Mouse (Mus musculus) large intestine, adult 2 months (tissue): ENCODE results near the gene Znrf2. TPM values are rescaled to one million over a fixed set of nuclear protein-coding genes. Genes with fewer than 3 reads are reported as not detected.

Experiments used
- DNase-seq: peaks from one replicate; pipeline ENCODE4 v3.0.0-alpha.2; 2012; ENCODE audit warnings: low read depth, low spot score
- WGBS: fragments of 180-500 bp; shearing (Covaris S2); methylation state at CpG from one replicate; pipeline ENCODE4 v1.1.7; 2018; 5-methylcytosine and 5-hydroxymethylcytosine counted together
- polyA plus RNA-seq: library from polyadenylated mRNA; depleted of rRNA; stranded (reverse); fragments of >200 nt; gene quantifications from 2 replicates; pipeline ENCODE4 v1.2.3, GENCODE M21; 2012; rRNA removed

The Znrf2 gene
- polyA plus RNA-seq, 1 experiment: 7.1 TPM

DNA sequence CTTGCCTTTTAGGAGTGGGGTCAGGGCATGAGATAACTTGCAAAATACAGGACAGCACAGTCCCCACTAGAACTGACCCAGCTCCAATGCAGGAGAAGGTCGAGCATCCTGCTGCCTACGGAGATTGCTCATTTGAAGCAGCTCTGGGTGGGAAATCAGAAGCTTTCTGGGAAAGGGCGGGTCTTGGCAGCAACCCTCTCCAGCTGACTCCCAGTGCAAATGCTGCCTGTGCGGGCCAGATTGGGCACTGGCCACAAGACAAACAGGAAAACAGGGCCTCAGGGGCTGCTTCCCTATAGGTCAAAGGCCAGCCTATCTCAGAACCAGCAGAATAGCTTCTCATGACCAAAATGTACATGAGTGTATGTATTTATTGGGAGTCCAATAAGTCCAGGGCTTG lies 122.9 kb downstream of the Znrf2 start:
- 33% methylated on average over 4 of the region's 4 CpGs for WGBS
- DNase-seq: no peak

DNA sequence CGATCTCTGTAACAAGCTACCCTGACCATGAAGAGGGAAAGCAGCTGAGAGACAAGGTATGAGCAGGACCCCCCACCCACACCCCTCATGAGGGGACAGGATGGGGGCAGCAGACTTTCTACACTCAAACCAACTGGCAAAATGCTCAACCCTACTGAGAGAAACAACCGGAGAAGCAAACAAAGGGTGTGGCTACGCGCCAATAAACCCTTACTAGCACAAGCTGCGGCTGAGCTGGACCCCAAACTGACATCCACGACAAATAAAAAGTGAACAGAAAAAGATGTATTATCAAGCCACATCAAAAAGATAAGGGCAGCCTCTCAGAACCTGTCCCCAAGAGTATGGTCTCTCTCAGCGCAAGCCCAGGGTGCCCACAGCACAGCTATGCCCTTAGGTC lies 123.4 kb downstream of the Znrf2 start:
- no peak for DNase-seq
- 34% methylated on average over 7 of the region's 7 CpGs for WGBS

DNA sequence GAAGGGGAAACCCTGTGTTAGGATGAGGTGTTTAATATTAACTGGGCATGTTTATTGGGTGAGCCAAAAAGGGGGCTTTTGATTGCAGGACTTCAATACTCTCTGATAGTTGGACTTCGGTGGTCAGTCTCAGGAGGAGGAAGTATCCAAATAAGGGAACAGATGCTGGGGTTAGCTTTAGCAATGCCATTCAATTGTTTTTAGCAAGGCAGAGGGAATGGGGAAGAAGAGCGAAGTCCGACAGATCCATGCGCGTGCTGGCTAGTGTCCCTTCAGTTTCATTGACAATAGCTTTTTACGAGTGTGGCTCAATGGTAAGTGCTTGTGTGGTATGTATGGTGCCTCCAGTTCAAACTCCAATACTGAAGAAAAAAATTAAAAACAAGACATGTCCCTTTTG lies 124.4 kb downstream of the Znrf2 start:
- DNase-seq: no peak
- WGBS: 76% methylated on average over 6 of the region's 6 CpGs

Other genes starting within 250 kb of the Znrf2 start
- gene Plekha8, start 221.8 kb upstream of the Znrf2 start, polyA plus RNA-seq: 5.7 and 6.8 TPM in 2 replicates
- 2.2 and 2.6 TPM in 2 replicates for gene Fkbp14, start 219.6 kb upstream of the Znrf2 start, polyA plus RNA-seq
- gene Mturn, start 135.3 kb upstream of the Znrf2 start, polyA plus RNA-seq: 2.4 and 4.7 TPM in 2 replicates
- gene Nod1, start 155.7 kb downstream of the Znrf2 start, polyA plus RNA-seq: 10.2 and 12.9 TPM in 2 replicates
- 1.7 and 2.9 TPM in 2 replicates for gene Ggct, start 176.0 kb downstream of the Znrf2 start, polyA plus RNA-seq
- 44.2 and 44.7 TPM in 2 replicates for gene Gars, start 221.1 kb downstream of the Znrf2 start, polyA plus RNA-seq